Mouse (Mus musculus) ZHBTc4 (cell line): ENCODE measurements at regions not wholly inside any gene's neighbourhood (a gene's known extent, or its start where the extent isn't known, plus 50 kb on each side); places are given as distances from the start of the nearest gene placed in this dataset.
"Not testable (repeated sequence)": the region's sequence is repeated elsewhere in the genome, so short reads cannot be mapped to it uniquely, and the experiment has no call there.

Source experiments
- DNase-seq: peaks from one replicate; pipeline ENCODE4 v3.0.0-alpha.2; 2011; ENCODE audit warnings: low read depth, low spot score

DNA sequence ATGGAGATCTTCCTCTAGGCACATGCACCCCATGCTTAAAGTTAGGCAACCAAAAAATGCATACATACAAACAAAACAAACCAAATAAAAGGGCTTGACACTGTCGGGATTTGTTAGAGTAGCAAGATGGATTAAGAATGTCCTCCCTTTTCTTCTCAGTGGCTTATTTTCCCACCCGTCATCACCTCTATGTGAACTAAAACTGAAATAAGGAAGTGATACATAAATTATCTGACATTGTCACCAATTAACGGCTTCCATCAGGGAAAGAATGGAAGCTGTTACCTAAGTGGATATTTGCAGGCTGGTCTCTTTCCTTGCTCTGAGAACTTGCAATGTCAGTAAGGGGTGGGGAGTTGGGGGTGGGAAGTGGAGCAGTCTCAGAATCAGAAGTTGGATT, 541.5 kb downstream of the Diaph3 start:
- DNase-seq: no peak

DNA sequence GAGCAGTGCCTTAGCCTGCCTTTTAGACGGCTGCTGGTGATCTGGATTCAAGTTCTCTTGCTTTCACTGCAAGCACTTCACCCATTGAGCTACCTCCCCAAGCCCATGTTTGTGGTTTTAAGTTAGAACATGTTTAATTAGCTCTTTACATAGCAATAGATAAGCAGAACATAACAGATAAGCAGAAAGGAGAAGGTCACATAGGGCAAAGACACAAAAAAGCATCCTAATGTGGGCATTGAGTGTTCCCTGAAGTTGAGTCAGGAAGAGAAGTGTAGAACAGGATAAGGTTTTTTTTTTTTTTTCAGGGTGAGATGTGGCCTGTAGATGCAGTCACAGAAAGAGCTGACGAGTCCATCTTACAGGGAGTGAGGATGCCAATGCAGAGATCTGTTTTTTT, 552.5 kb downstream of the Diaph3 start:
- DNase-seq: no peak

DNA sequence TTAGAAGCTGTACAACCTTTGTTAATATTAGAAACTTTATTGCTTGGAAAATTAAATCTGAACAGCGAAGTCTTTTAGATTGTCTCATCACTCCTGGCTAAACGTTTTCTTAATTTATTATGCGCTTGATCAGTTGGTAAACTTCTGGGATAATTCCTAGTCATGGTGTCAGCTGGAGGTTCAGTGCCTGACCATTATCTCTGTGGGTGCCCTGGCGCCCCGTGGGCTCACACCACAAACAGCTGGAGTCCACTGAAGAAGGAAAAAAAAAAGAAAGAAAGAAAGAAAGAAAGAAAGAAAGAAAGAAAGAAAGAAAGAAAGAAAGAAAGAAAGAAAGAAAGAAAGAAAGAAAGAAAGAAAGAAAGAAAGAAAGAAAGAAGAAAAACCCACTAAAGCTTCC, 555.1 kb downstream of the Diaph3 start:
- DNase-seq: not testable (repeated sequence)

DNA sequence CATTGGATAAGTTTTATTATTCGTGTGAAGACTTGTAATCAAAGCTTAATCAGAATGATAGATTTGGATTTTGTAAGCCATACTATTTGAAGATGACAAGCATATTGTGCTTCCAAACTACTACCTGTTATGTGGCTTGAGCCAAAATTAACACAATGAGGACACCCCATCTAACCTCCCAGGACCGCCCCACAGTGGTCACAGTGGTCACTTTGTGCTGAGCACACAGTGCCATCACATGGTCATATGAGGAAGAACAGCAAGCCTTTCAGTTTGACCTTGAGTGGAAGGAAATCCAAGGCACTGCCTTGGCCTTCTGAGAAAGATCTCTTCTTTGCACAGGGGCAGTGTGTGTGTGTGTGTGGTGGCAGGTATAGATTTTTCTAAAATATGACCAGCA, 578.3 kb downstream of the Diaph3 start:
- DNase-seq: peak; percentile 38

DNA sequence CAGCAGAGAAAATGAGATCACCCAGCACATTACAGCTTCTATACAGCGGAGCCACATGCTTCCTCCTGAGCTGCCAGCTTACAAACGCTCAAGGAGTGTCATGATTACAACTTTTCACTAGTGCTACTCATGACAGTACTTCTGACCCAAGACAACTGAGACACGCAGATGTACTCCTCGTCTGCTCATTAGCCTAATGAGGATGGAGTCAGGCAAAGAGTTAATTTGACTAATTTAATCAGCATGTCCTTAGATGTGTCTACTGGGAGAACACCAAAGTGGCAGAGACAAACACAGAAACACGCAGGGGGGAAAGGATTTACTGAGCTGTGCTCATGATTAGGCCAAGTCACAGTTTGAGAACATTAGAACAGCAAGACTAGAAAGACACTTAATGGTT, 603.0 kb downstream of the Diaph3 start:
- DNase-seq: no peak

DNA sequence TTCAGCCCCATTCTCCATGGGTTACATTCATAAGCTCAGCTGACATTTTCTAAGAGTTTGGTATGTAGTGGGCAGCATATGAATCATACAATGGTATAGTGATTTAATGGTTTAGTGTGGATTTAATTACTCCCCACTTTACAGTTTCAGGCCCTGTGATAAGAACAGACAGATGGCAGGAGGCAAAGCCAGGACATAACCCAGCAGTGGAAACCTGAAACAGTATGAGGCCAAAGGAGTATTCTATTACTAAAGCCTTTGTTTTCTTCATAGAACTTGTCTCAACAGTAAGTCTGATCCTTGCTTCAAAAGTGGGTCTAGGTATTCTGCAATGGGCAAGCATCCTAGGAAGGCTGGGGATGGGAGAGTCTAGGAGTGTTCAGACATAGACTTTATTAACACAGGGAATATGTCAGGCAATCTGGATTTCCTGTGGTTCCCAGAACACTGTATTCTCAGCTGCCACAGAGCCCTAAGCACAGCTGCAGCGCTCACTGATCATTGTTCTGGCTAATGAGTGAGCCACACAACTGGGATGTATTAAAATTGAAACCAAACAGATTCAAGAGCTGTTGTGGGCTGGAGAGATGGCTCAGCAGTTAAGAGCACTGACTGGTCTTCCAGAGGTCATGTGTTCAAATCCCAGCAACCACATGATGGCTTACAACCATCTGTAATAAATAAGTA, 604.6 kb downstream of the Diaph3 start:
- no peak for DNase-seq

DNA sequence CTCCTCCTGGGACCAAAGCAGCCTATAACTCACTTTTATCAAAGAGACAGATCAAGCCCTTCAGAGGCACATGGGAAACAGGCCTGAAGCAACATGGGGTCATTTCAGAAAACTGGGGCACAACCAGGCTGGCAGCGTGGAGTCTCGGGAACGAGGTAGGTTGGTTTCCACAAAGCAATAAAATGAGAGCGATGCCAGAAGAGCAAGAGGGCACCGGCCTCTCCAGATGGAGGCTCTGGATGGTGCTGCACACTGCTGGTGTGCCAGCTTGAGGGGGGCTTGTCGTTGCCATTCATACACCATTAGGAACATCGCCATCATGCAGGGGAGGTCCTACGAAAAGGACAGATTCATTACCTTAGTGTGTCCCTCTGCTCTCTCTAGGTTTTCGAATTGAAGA, 630.6 kb downstream of the Diaph3 start:
- DNase-seq: no peak

DNA sequence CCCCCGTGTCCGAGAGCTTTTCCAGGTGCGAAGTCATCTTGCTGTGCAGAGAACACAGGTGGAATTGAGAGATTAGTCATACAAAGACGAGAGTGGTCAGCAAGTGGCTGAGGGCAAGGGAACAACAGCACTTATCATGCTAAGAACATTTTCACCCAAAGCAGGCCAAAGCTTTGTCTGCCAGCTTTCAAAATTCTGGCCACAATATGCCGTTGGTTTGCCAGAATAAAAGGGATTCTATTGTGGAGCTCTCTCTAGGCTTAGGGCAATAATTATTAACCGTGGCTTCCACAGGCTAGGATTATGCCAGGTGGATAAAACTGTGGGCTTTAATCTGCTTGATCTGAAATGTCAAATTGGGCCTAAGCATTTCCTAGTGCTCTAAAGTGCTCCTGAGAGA, 631.3 kb downstream of the Diaph3 start:
- DNase-seq: no peak

DNA sequence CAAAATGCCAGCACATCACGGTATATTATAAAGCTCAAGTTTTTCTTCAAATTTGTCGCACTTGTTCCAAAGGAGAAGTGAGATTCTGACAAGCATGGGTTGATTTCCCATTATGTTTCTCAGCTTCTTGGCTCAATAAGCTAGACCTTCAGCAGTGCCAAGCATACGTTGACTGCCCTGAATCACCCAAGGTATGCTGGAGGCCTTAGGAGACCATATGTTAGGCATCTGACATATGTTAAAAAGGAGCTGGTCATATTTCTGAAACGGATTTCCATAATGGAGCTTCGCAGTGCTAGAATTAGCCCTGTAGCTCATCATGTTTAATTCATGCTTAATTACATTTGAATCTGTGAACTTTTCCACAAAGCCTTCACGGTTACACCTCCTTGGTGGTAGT, 634.7 kb downstream of the Diaph3 start:
- no peak for DNase-seq

DNA sequence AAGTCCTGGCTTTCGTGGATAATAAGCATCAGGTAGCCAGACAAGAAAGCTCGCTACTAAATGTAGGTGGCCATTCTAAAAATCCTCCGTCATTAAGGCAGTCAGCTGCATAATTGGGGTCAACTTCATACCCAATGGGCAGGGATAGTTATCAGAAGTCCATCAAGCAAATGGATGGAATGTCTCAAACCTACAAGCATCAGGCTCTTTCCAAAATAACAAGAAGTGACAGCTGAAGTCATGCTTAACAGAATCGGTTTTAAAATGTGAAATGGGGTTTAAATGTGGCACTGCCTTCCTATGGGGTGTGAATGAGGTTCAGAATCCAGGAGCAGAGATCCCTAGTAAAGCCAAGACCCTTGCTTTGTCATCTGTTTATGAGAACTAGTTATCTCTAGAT, 650.2 kb downstream of the Diaph3 start:
- DNase-seq: no peak

DNA sequence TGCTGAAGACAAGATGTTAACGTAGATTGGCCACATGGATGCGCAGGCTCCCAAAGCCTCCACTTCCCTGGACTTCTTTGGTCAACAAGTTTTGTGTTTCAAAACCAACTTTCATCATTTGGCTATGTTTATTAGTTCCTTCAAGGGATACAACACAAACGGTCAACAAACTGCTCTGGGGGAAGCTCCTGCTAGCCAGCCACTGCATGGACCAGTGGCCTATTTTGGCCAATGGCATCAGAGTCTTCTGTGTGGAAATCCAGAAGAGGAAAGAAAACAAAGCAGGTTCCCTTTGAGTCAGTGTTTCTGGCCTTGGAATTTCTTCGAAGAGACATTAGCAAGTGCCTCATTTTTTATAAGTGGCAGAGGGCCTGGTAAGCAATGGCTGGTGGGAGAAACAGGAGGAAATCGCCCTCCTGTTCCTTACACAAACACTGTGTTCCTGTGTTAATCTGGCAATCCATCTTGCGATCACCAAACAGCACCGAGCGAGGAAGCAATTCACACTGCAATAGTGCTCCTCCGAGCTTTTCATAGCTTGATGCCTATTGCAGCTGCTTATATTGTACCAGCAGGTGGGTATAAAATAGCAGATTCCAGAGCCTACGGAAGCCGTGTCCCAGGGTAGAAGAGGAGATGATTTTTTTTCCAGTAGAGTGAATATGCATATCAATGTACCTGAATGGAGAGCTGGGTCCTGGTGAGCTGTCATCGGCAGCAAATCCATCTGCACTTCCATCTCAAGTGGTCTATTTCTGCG, 651.0 kb downstream of the Diaph3 start:
- no peak for DNase-seq

DNA sequence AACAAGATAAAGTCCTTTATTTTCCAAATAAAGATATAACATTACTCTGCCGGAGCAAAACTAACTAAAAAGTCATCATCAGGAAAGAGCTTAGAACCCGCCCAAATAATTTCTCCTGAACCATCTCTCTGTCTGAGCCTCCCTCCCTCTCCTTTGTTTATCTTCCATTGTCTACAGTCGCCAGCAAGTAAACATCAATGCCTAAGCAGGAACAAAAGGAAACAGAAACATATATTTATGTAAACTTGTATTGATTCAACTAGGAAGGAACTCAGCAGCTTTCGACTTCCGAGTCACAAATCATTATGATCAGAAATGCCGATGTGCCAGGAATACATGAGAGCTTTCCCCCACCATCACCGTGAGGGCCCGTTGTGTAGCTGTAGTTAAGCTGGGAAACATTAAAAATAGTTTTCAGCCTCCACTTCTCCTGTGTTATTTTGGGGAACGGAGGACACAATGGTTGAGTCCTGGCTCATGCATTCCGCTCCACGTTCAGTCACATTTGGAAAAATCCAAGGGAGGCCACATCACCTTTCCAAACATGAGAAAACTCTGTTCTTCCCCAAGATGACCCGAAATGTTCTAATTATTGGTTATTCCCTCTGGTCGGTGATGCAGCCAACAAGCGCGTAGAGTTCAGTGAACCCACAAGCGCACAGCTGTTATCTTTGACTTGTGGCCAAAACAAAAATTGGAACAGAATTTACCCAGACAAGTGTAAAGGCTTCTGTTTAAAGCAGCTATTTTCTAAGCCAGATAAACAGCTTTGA, 651.8 kb downstream of the Diaph3 start:
- no peak for DNase-seq

DNA sequence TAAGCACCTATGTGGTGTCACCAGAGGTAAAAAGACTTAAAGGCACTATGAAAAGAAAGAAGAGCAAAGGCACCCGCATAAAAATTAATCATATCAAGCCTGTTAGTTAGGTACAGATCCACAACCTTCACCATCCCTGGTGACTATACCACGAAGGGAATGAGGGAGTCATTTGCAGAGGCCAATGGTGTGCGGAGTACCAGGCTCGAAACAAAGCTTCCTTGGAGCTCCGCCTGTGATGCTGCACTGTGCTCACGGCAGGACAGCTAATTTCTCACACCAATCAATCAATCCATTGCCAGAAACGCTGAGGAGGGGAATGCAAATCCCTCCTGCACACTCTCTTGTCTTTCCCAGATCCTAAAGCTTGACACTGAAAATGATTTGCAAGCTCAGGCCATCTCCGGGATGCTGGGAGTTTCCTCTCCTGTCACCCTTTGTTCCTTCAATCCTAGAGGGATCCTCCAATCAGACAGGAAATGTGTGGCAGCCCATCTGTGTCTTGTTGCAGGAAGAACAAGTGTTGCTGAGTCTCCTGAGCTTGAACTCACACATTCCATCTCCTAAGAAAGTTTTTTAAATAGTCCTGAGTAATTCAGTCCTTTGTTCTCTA, 653.6 kb downstream of the Diaph3 start:
- DNase-seq: peak; percentile 4

DNA sequence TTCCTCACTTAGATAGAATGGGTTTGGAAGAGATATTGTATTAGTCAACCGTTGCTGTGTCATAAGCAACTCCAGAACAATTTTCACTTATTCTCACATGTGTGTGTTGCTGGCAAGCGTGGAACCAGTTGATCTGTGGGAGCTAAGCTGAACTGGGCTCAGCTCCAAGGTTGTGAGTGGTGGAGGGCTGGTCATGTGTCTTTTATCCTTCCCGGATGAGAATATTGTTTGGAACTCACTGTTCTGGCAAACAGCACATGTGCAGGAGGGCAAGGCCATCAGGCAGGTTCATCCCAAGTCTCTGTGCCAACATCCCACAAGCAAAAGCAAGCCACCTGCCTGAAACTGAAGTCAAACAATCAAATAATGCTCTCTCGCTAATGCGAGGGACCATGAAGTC, 656.8 kb downstream of the Diaph3 start:
- DNase-seq: no peak

DNA sequence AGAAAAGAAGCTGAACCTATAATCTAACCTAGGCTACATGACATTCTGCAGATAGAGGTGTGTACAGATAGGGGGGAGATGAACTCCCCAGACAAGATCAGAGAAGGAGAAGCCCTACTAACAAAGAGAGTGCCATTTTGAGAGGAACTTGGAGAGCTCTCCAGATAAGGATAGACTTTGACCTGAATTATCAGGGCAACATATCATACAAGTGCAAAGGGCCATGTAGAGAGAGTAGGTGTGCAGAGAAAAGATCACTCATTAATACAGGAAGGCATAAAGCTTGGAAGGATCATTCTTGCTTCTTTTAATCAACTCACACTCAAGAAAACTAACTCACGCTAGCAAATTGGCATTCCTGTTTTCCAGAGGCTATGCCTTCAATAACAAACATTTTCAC, 667.4 kb downstream of the Diaph3 start:
- no peak for DNase-seq

DNA sequence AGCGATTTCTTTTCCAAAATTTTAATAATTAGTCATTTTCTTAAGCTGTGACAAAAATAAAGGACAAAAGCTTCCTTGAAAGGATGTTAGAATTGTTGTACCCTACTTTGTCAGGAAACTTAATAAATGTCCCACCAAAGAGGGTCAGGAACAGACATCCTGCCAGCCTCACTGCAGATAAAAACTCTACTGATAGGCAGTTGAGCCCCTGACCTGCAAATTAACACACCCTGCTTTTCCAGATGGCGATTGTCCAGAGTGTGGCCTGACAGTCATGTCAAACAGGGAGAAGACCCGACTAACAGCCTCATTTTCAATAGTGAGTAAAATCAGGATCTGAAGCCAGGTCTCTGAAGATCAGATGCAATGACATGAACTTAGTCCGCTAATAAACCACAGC, 670.6 kb downstream of the Diaph3 start:
- no peak for DNase-seq

DNA sequence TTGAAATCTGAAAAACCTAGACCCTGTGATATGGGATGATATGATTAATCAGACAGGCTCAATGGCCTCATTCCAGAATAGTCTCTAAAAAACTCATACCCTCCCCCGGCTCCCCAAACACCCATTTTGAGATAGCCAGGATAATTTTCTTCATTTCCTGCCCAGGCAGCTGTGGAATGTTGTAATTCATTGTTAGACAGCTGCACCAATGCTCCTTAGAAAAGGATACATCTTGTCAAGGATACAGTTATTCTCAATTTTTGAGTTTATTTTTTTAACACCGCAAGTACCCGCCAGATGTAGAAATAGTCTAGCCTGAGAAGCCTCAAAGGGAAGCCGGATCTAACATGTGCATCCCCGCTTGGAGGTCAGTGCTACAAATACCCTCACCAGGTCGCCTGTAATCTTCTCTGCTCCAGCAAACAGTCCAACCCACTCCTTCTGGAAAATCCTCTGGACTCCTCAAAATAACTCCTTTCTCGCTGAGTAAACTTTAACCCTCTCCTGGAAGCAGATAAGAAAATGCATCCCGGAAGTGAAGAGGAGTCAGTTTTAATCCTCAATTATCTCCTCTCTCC, 673.1 kb downstream of the Diaph3 start:
- no peak for DNase-seq

DNA sequence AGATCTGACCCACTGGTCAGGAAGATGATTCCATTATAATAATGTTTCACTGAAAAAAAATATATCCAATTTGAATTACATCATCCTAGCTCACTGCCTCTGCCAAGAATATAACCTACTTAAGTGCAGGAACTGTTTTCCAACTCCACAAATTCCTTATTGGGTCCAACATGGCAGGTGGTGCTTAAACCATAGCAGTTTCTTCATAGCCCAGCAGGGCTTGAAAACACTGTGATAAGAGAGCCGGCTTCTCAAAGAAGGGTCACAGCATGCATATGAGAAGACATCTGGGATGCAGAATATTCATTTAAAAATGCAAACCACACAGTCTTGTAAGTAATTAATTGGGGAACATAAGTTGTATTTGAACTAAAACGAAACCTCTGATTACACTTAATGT, 677.6 kb downstream of the Diaph3 start:
- DNase-seq: peak; percentile 1

DNA sequence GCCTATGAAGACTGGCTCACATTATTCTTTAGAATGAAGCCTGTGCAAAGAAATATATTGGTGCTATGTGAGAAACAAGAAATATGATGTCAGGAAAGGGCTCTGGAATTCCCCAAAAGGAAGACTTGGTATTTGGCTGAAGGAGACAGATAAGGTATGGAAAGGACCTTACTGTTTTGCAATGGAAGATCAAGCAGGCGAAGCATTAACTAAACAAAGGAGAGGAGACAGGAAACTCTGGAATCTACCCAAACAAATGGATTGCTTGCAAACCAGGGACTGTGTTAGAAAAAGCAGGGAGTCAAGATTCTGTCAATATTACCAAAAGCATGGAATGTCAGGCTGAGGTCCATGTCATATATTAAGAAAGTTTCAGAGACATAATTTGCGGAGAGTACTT, 687.9 kb downstream of the Diaph3 start:
- DNase-seq: no peak

DNA sequence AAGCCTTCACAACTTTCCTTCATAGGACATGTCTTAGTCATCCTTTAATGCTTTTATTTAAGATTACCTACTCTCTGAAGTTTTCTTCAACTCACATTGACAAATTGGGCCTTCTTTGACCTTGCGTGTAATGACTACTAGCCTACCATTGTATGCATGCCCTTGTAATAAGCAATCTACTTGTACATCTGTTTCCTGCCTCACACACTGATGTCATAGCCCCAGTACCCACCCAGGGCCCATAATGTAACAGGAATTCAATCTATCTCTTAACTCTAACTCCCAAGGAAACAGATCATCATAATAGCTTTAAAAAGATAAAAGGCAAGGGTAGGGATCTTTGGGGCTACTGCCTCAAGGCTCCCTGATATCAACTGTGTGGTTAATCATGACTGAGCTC, 690.4 kb downstream of the Diaph3 start:
- DNase-seq: no peak

DNA sequence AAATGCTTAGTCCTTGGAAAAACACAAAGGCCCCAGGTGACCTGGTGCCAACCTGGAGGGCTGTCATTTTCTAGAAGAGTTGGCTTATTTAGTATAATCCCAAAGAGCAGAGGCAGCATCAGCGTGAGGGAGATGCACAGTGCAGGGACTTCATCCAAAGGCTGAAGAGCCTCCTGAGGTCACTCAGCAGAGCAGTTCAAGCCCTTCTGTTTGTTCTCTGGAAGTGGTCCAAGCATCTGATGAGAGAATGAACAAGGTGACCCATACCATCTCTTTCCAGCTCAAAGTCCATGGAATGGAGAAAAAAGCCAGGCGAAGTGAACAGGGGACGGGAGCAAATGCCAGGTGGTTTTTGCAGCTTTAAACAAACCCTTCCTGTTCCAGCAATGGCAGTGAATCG, 695.9 kb downstream of the Diaph3 start:
- DNase-seq: no peak
